Mouse (Mus musculus) hindbrain, postnatal 0 days (tissue): ENCODE data around the gene Orm2. TPM values are rescaled to one million over a fixed set of nuclear protein-coding genes. Genes with fewer than 3 reads are reported as not detected.

Experiments used
- ATAC-seq: fragments of 200-750 bp; cut with Nextera tagmentation; 2 replicates; pipeline ENCODE4 v1.8.0; 2017; ENCODE audit warnings: mild to moderate bottlenecking, moderate TSS enrichment, moderate library complexity
- DNase-seq: peaks from one replicate; pipeline ENCODE4 v3.0.0-alpha.2; 2015; ENCODE audit warnings: low spot score
- H3K27ac ChIP-seq: fragments of 300-500 bp; sonication (generic); 2 replicates; pipeline ENCODE4 v1.5.1; 2014; ENCODE audit warnings: mild to moderate bottlenecking
- H3K27me3 ChIP-seq: fragments of 300-500 bp; sonication (generic); 2 replicates; pipeline ENCODE4 v1.6.1; 2014; ENCODE audit warnings: low read length, mixed read lengths; ENCODE audit not compliant: insufficient read depth
- H3K36me3 ChIP-seq: fragments of 300-500 bp; sonication (generic); 2 replicates; pipeline ENCODE4 v1.6.1; 2014; ENCODE audit warnings: low read length, mixed read lengths; ENCODE audit not compliant: insufficient read depth
- H3K4me1 ChIP-seq: fragments of 300-500 bp; sonication (generic); 2 replicates; pipeline ENCODE4 v1.6.1; 2014; ENCODE audit warnings: antibody characterized with exemption, low read length, mixed read lengths; ENCODE audit not compliant: insufficient read depth
- H3K4me2 ChIP-seq: fragments of 300-500 bp; sonication (generic); 2 replicates; pipeline ENCODE4 v1.6.1; 2014; ENCODE audit warnings: low read depth, mild to moderate bottlenecking, low read length, moderate library complexity, mixed read lengths
- H3K4me3 ChIP-seq: fragments of 300-500 bp; sonication (generic); 2 replicates; pipeline ENCODE4 v1.5.1; 2014; ENCODE audit warnings: low read length
- H3K9ac ChIP-seq: fragments of 300-500 bp; sonication (generic); replicated peaks from 2 replicates; pipeline ENCODE4 v1.6.1; 2014; ENCODE audit warnings: mild to moderate bottlenecking, low read length, moderate library complexity, mixed read lengths
- H3K9me3 ChIP-seq: fragments of 300-500 bp; sonication (generic); 2 replicates; pipeline ENCODE4 v1.6.1; 2016; ENCODE audit warnings: low read length, mixed read lengths
- CTCF ChIP-seq: IDR thresholded peaks from 2 replicates; pipeline ENCODE4 v1.5.1; 2016; ENCODE audit warnings: antibody characterized with exemption, control low read depth, low read depth
- WGBS: fragments of 180-500 bp; shearing (Covaris S2); extraction: QIAGEN DNeasy Blood & Tissue Kit; methylation state at CpG from one replicate; pipeline ENCODE4 v1.1.7; 2014; 5-methylcytosine and 5-hydroxymethylcytosine counted together
- polyA plus RNA-seq: library from polyadenylated mRNA; unstranded; fragments of >200 nt; fragmentation: Nextera tagmentation; extraction: Ambion mirVana; gene quantifications from 2 replicates; pipeline ENCODE4 v1.2.1, GENCODE M21; 2015
- total RNA-seq: library from RNA; depleted of rRNA; stranded (reverse); fragments of >200 nt; gene quantifications from 2 replicates; pipeline ENCODE4 v1.2.3, GENCODE M21; 2014

Gene Orm2
- total and polyA plus RNA-seq, 2 experiments from 2014 or later = not detected

GRCm38 (mm10) chr4:63355877-63356665 lies 6.2 kb upstream of the Orm2 start, which contains the start of gene Orm3:
Orm3 (plus strand) TSS chr4:63356162.
- Histone ChIP-seq H3K36me3 (no peaks in the 10 kb centered on the region), H3K9ac (no peak within 1 kb of the TSS), H3K27me3 (no peaks in the 10 kb centered on the region), H3K9me3 (no peaks in the 10 kb centered on the region), H3K4me3 (no peak within 1 kb of the TSS), H3K4me1 (no peaks in the 10 kb centered on the region), H3K4me2 (no peak within 1 kb of the TSS), H3K27ac (no peak within 1 kb of the TSS)
- TF ChIP-seq CTCF = no peak
- DNase-seq (no peak), ATAC-seq (no peak)
- 64% methylated on average over 4 of the region's 4 CpGs for WGBS

GRCm38 (mm10) chr4:63356981-63357570 lies 5.2 kb upstream of the Orm2 start:
- Histone ChIP-seq H3K27me3 (no peaks in the 10 kb centered on the region), H3K9me3 (no peaks in the 10 kb centered on the region), H3K4me1 (no peaks in the 10 kb centered on the region), H3K27ac (no peak overlapping the region), H3K4me2 (no peak overlapping the region), H3K36me3 (no peaks in the 10 kb centered on the region), H3K4me3 (no peak overlapping the region), H3K9ac (no peak overlapping the region)
- ATAC-seq (no peak), DNase-seq (no peak)
- WGBS = 79% methylated on average over 2 of the region's 2 CpGs
- no peak for TF ChIP-seq CTCF

- no peak overlapping the region for H3K4me2 ChIP-seq
- H3K36me3 ChIP-seq = no peaks in the 10 kb centered on the region
- 66% methylated on average over 6 of the region's 6 CpGs for WGBS
- H3K27ac ChIP-seq = no peak overlapping the region
- no peaks in the 10 kb centered on the region for H3K4me1 ChIP-seq
- no peak overlapping the region for H3K9ac ChIP-seq
- no peak overlapping the region for H3K4me3 ChIP-seq
- no peaks in the 10 kb centered on the region for H3K27me3 ChIP-seq
- no peak for TF ChIP-seq CTCF
- DNase-seq (no peak), ATAC-seq (no peak)
- no peaks in the 10 kb centered on the region for H3K9me3 ChIP-seq
Observed at GRCm38 (mm10) chr4:63359861-63360260, 2.4 kb upstream of the Orm2 start.

- H3K4me1 ChIP-seq = no peaks in the 10 kb centered on the region
- H3K9ac ChIP-seq = no peak overlapping the region
- TF ChIP-seq CTCF = peak; percentile 99
- no peaks in the 10 kb centered on the region for H3K9me3 ChIP-seq
- ATAC-seq (peak; percentile 50), DNase-seq (peak; percentile 86)
- 21% methylated on average over 4 of the region's 4 CpGs for WGBS
- H3K27me3 ChIP-seq = no peaks in the 10 kb centered on the region
- no peak overlapping the region for H3K4me3 ChIP-seq
- no peak overlapping the region for H3K27ac ChIP-seq
- no peak overlapping the region for H3K4me2 ChIP-seq
- H3K36me3 ChIP-seq = no peaks in the 10 kb centered on the region
Observed at GRCm38 (mm10) chr4:63368577-63368976, 6.3 kb downstream of the Orm2 start.

GRCm38 (mm10) chr4:63370897-63371296 lies 8.6 kb downstream of the Orm2 start:
- H3K27ac ChIP-seq = no peak overlapping the region
- no peaks in the 10 kb centered on the region for H3K36me3 ChIP-seq
- no peak overlapping the region for H3K9ac ChIP-seq
- DNase-seq (no peak), ATAC-seq (no peak)
- WGBS = 18% methylated on average over 7 of the region's 7 CpGs
- H3K27me3 ChIP-seq = no peaks in the 10 kb centered on the region
- H3K4me3 ChIP-seq = no peak overlapping the region
- no peak for TF ChIP-seq CTCF
- no peaks in the 10 kb centered on the region for H3K4me1 ChIP-seq
- no peaks in the 10 kb centered on the region for H3K9me3 ChIP-seq
- H3K4me2 ChIP-seq = no peak overlapping the region

GRCm38 (mm10) chr4:63371890-63372289 lies 9.6 kb downstream of the Orm2 start:
- H3K4me1 ChIP-seq = no peaks in the 10 kb centered on the region
- no peak overlapping the region for H3K27ac ChIP-seq
- TF ChIP-seq CTCF = peak; percentile 71
- no peak overlapping the region for H3K9ac ChIP-seq
- H3K9me3 ChIP-seq = no peaks in the 10 kb centered on the region
- WGBS = 63% methylated on average over 3 of the region's 3 CpGs
- no peaks in the 10 kb centered on the region for H3K27me3 ChIP-seq
- DNase-seq = peak; percentile 64
- H3K4me3 ChIP-seq = no peak overlapping the region
- no peak overlapping the region for H3K4me2 ChIP-seq
- no peaks in the 10 kb centered on the region for H3K36me3 ChIP-seq
- ATAC-seq = no peak

GRCm38 (mm10) chr4:63373404-63373803 lies 11.2 kb downstream of the Orm2 start:
- H3K9ac ChIP-seq = no peak overlapping the region
- no peak overlapping the region for H3K4me2 ChIP-seq
- H3K27me3 ChIP-seq = no peaks in the 10 kb centered on the region
- H3K27ac ChIP-seq = no peak overlapping the region
- no peak for TF ChIP-seq CTCF
- no peak overlapping the region for H3K4me3 ChIP-seq
- no peaks in the 10 kb centered on the region for H3K4me1 ChIP-seq
- ATAC-seq (no peak), DNase-seq (no peak)
- 93% methylated on average over 8 of the region's 8 CpGs for WGBS
- no peaks in the 10 kb centered on the region for H3K36me3 ChIP-seq
- H3K9me3 ChIP-seq = no peaks in the 10 kb centered on the region
